Mouse (Mus musculus) adrenal gland, postnatal 25 days (tissue): ENCODE data around the gene Krt78. TPM values are rescaled to one million over a fixed set of nuclear protein-coding genes. Genes with fewer than 3 reads are reported as not detected.
A peak's percentile ranks its signal among the peaks of the same experiment; 100 is the strongest.

Experiments
- DNase-seq: peaks from one replicate; pipeline ENCODE4 v3.0.0; 2021; ENCODE audit warnings: mixed read lengths
- total RNA-seq: library from RNA; stranded (reverse); gene quantifications from 2 replicates; pipeline ENCODE4 v1.2.3, GENCODE M21; 2021

Krt78 gene
- total RNA-seq, 1 experiment from 2014 or later: not detected

DNA sequence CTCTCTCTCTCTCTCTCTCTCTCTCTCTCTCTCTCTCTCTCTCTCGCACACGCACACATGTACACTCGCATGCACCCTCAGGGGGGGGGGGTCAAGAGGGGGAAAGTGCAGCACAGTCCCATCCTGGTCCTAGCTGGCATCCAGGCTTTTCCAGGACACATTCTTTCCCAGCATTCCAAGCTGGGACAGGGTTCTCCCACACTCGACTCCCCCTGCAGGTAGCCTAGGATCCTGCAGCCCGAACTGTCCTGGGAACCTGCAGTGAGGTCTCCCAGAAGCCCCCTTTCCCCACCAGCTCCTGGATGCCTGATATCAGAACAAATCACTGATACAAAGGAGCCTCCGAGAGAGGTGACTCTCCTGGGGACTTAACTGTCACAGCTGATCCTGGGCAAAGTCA lies 16.4 kb upstream of the Krt78 start:
- DNase-seq: peak; percentile 58

DNA sequence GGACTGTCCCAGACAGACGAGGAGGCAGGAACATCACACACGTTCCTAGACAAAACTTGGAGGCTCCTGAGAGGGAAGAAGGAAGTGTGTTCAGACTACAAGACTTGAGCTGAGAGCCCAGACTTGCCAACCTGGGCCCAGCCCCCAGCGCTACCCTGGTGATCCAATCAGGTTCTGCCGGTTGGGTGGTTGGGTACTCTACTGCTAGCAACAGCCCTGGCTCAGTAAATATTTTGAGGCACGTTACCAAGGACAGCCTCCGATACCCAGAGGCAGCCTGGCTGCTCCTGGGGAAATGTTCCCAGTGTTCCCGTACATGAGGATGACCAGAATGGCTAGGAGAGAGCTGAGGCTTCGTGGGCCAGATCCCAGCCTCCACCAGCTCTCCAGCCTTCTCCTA lies 12.7 kb upstream of the Krt78 start:
- DNase-seq: no peak

DNA sequence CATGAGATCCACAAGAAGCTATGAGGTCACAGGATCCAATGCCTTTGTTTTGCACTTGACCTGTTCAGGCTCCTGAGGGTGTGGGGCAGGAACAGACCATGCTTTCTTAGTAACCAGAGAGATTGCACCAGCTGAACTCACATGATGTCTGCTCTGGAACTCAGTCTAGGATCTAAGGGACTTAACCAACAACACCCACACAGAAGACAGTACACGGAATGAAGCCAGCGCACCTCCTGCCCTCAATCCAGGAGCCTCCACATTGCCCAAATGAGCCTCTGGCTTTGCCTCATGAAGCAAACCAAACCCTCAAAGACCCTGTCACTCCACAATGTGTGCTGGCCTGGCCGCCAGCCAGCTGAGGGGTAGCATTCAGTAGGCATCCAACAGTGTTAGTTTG lies 4.8 kb upstream of the Krt78 start:
- DNase-seq: no peak

DNA sequence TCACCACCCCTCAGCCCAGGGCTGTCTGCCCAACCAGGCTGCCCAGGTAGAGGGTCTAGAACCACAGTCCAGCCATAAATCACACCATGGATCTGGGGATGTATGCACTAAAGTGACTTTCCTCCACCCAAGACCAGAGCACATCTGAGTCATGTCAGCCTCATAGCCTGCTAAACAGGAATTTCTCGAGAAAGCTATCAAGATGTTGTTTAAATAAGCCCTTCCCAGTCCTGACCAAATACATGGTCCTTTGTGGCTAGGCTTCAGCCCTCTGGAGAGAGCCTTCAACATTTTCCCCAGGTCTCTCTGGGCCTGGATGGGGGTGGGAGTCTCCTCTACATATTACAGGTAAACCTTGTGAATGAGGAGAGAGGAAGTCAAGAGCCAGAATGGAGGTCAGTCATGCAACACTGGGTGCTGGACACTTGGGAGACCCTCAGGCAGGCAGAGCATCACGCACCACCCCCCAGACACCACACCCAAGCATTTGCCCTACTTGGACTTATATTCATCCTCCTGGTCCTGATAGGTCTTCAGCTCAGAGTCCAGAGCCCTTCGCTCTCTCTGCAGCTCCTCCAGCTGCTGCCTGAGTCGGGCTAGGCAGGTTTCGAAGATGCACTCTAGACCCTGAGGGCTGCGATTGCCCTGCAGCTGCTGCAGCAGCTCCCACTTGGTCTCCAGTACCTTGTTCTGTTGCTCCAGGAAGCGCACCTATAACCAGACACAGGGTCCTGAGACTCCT lies 1.2 kb downstream of the Krt78 start:
- no peak for DNase-seq

DNA sequence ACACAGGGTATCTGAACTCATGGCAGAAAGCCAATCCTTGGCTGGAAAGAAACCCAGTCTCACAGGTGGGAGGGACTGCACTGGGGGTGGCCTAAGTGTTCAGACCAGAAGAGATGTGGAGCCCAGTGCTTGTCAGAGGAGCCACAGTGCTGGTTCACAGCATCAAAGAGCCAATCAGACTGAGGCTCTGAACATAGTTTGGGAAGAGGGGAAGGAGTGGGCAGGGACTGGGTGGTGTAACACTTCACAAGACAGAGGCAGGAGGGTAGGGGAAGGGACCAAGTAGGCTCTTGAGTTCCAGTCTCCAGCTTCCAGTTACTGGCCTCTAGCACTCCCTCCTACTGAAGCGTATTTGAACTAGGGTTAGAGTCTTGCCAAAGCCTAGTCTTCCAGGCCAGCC lies 8.7 kb downstream of the Krt78 start:
- DNase-seq: no peak

DNA sequence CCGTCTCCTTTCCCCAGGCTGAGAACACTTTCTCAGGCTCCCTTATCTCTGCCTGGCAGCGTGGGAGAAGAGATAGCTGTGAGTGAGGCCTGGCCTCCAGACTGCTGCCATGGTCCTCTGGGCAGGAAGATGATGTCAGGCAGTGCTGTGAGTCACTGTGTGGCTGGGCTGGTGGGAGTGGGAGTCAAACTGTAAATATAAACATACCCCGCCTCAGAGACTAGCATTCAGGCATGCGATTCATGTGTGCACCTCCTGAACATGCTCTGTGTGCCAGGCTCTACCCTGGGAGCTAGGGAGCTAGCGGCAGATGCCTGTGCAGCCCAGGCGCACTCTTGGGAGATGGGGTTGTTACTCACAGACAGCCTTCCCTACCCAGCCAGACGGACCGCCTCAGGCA lies 12.1 kb downstream of the Krt78 start:
- DNase-seq: no peak

DNA sequence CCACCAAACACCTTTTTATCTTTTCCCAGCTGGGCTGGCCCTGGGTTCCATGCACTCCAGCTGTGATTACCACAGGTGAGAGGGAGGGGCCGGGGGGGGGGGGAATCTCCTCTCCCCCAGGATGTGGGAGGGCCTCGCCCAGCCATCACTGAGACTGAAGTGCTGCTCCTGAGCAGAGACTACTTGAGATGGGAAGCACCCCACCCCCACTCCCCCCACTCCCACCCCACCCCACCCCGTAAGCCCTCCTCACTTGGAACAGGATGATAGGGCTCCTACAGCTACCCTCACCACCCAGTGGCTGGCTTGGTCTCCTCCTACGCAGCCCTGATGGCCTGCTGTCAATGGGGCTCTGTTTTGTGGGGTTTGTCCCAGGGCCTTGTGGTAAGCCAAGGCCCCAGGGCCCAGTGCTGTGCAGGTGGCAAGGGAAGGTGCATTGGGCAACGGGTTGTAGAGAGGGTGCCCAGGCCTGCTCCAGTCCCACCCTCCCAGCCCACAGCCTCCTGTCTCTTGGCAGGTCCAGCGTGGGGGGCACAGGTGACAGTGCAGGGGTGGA lies 13.7 kb downstream of the Krt78 start, which contains the start of gene Krt79:
Gene Krt79, minus strand, starts transcription at position 51 of the 556 bp plus-strand sequence.
- DNase-seq: no peak

DNA sequence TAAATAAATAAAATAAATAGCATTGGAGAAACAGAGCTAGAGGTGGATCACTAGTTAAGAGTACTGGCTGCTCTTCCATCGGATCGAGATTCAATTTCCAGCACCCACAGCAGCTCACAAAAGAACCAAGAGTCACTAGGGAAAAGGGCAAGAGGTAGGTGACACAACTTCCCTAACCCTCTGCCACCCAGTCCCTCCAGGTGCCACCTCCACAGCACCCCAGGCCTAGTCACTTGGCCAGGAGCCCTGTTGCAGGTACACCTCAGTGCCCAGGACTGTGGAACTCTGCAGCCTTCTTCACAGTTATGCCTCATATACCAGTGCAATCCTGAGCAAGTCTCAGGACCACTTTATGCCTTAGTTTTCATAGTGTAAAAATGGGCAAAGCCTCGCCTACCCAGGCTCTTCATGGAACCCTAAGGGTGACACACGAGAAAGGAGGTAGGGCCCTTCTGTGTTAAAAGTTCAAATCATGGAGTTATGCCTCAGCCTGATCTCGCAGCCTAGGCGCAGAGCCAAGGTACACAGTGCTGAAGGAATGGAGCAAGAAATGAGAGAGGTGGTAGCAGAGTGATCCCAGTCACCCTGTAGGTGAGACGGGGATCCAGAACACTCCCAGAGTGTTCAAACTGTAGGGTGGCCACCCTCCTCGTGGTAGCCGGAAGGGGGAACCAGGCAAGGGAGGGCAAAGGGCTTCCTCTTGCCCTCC lies 15.3 kb downstream of the Krt78 start:
- peak; percentile 15 for DNase-seq

DNA sequence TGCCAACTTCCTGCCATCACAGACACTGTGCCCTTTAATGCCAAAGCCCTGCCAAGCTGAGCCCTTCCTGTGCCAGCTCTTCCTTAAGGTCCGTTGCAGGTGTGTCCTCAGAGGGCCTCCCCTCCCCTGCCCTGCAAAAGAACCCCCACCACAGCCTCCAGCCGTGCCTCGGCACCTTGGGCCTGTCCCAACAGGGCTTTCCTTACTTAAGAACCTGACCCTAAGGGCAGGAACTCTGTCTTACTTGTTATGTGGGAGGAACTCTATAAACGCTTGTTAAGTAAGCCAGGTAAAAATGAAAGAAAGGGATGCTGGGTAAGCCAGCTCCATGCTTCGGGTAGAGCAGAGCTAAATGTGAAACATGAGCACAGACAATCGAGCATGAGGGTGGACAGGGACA lies 21.1 kb downstream of the Krt78 start:
- no peak for DNase-seq

DNA sequence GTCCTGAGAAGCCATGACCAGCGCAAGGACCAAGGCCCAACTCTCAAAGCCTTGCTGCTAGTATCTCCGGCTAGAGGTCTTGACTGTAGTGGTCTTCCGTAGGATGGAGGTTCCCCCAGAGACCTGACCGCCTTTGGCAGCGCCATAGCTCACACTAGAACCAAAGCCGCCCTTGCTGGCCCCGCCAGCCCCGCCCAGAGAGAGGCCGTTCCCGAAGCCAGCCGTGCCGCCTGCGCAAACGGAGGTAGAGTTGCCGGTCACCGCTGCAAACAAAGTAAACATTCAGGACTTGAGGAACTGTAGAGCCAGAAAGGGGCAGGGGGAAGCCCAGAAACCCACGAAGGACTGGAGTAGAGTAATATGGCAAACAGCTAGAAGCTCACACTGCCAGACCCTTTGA lies 24.4 kb downstream of the Krt78 start:
- DNase-seq: peak; percentile 55

DNA sequence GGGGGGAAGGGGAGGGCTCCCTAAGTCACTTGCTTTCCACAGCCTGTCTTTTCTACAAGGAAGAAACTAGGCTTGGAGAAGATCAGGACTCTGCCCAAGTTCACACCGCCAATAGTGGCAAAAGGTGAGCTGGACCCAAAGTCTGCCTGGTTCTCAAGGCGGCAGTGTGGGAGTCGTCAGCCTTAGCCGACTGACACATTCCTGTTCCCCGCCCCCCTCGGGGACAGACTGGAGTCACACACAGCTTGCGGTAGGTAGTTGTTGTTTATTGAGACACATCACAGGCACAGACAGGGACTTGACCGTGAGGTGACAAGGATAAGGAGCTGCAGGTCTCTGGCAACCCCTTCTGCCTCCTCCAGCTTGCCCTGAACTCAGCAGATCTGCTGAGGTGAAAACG lies 25.0 kb downstream of the Krt78 start:
- DNase-seq: peak; percentile 26

DNA sequence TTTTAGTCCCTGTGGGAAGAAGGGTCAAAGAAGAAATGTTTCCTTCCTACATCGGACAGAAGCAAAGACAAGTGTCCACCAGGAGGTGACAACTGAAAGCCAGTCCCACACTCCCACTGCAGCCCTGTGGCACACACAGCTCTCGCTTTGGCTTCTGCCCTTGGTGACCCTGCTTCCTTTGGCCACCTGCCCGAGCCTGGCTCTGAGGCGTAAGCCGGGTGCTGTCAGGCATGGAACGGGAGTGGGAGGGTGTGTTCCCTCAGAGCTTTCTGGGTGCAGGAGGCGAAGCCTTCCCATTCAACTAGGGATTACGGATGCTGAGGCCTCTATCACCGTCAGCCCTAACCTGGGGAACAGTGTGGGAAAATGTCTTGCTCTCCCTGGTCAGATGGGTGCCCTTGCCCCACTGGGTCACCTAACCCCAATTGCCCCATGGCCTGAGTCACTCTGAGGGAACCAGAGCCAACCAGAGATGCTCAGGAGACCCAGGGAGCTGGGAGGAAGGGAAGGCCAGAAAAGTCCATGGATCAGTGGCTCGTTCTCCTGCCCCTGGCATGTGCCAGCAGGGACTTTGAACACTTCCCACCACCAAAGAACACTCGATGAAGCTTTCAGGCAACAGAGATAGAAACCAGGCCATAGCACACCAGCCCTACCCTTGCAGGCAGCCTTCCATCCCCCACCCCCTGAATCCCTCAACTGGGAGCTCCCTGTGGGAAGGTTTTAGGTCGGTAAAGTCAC lies 26.6 kb downstream of the Krt78 start:
- peak; percentile 66 for DNase-seq

DNA sequence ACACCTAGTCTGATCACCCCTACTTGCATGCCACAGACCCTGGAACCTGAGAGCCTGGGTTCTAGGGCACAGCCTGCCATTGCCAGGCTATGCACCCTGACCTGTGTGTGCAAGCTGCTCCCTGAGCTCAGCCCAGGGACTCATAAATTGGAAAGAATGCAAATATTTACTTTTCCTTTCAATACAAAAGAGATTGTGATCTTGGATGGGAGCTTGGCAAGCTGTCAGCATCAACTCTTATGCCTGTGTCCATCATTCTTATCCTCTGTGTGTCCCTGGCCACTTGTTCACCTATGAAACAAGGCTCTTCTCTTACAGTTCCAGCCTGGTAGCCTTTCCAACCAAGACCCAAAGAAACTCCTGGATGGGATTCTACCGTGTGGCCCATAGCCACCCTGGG lies 29.0 kb downstream of the Krt78 start:
- DNase-seq: no peak

DNA sequence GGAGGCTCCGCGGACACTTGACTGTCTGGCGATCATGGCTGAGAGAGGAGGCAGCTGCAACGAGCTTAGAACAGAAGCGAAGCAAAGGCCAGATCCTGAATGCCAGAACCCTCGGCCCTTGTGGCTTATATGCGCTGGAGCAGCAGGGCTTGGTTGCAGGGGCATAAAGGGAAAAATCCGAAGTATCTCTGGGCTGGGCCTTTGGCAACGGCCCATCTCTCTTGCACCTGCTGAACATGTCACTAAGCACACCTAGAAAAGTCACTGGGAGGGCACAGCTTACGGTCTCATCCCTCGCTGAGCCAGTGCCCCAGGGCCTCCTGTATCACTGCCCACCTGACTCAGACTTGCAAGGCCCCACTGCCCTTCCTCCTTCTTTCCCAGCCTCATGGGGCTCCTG lies 29.5 kb downstream of the Krt78 start, which contains the start of gene Krt4:
Gene Krt4, minus strand, starts transcription at position 101 of the 400 bp plus-strand sequence.
- no peak for DNase-seq

DNA sequence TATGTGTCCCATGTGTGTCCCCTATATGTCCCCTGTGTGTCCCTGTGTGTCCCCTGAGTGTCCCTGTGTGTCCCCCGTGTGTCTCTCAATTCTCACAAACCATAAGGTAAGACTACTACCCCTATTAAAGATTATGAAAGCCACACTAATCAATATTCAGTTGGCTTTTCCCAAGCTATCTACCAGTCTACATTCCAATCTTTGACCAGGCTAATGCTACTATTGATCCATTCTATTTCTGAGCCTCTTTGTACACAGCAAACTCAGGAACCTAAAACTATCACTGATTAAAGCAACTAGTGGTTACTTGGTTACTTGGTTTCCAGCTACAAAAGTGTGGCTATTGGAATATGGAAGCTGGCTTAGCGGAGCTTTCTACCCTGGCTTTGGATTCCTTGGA lies 31.8 kb downstream of the Krt78 start:
- DNase-seq: no peak

DNA sequence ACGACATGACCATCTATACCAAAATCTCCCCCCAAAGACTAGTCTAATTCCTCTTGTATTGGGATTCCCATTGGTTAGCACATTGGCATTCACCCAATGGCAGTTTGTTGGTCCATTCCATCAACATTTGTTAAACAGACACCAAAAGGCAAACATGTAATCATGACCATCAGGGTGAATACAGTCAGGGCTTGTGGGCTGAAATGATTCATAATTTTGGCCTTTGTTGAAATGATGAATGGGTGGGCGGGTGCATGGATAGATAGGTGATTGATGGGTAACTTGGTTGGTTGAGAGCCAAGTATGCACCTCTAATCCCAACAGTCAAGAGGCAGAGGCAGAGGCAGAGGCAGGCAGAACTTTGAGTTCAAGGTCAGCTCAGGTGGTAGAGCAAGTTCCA lies 38.0 kb downstream of the Krt78 start:
- DNase-seq: no peak

DNA sequence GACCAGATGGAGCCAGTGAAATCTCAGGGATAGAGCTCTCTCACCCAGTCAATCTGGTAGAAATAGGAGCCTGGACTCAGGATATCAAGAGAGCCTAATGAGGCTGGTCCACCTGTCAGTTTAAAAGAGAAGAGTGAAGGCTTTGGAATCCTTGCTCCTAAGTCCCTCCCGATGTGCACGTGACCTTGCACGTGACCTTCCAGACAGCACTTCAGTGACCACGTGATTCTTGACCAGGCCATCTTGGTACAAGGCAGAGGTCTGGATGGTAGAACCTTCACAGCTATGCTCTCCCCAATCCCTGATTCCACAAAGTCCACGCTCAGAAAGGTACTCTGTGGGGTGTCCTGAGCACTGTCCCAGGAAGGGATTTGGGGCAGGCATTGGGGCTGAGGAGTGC lies 49.2 kb downstream of the Krt78 start:
- DNase-seq: no peak

DNA sequence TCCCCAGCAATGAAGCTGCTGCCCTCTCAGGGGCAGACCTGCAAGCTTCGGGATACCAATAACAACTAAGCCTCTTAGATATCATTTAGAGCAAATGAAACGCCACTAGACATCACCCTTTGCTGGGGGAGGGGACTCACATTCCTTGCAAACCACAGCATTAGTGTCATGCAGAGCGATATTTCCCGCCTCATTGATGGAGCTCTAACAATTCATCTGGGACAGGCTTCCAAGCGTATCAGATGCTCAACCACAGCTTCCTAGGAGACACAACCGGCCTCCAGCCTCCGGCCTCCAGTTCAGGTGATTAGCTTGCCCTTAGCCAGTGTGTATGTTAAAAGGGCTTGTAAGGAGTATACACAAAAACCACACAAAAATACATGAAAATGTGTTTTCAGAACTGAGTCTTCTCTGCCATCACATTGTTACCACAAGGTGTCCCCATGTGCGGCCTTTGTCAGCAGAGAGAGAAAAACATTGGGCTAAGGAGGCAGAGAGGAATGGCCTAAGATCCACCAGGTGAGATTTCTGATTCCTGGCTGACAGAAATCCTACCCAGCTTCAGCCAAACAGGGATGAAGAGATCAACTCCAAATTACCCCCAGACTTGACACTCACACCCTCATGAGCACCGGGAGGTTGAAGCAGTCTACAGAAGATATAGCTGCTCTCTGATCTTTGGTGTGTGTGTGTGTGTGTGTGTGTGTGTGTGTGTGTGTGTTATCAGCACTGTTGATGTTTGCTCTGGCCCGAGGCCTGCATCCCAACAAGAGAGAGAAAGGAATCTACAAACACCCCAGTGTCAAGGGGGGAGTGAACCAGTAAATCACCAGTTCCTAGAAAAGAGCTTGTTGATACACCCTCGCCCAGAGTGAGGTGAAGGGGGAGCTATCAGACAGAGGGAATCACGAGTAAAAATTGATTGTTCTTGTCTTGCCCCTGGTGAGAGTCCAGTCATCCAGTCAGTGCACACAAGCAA lies 51.6 kb downstream of the Krt78 start:
- DNase-seq: no peak
